In the genomic region with DNA sequence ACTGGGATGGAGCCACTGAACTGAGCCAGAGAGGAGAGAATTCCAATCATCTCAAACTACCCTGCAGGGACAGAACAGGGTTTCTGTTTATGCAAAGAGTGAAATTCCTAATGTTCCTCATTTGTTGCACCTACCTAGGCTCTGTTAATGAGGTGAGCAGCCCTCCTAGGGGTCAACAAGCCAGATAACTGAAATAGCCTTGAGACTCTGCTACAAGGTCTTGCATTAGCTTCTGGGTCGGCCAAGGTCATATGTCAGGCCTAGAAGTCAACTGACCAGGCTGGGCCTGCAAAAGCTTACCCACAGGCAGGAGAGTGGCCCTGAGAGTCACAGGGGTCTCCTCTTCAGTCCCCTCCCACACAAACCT, we compare ENCODE assay signal across 13 mouse cellular contexts.
DNase-seq lines count a peak whose midpoint lies in the region; ATAC-seq lines count a peak whose summit lies in the region.
"Had no signal": no experiment of that assay in that cellular context is flagged by ENCODE, and none has a peak within 500 bp of the region (broad histone marks: within the 10 kb centered on the region; RNA-seq: fewer than 3 reads in every experiment).

No protein-coding gene starts in this region.

- peak overlapping the region; percentile 100 for H3K27ac ChIP-seq in hindbrain, embryonic 15.5 days (replicated peaks)
- peak overlapping the region; percentile 100 for H3K27ac ChIP-seq in neural tube, embryonic 15.5 days (replicated peaks)
- no peak overlapping the region for H3K27ac ChIP-seq in intestine, embryonic 16.5 days (ENCODE audit: low read length)
- H3K27ac ChIP-seq: heart, embryonic 15.5 days had no signal

- no peak overlapping the region for H3K4me3 ChIP-seq in hindbrain, embryonic 15.5 days
- H3K4me3 ChIP-seq in neural tube, embryonic 15.5 days (replicated peaks) = no peak overlapping the region
- no peak overlapping the region for H3K4me3 ChIP-seq in intestine, embryonic 16.5 days (ENCODE audit: low read length)
- H3K4me3 ChIP-seq: heart, embryonic 15.5 days had no signal

- H3K4me1 ChIP-seq in hindbrain, embryonic 15.5 days (replicated peaks) = peaks cover 49% of the 10 kb centered on the region
- H3K4me1 ChIP-seq in neural tube, embryonic 15.5 days = peaks cover 44% of the 10 kb centered on the region
- H3K4me1 ChIP-seq in intestine, embryonic 16.5 days (ENCODE audit: control insufficient read depth, insufficient read depth, low read length) = no peaks in the 10 kb centered on the region

- ATAC-seq in hindbrain, embryonic 15.5 days (ENCODE audit: low FRiP score, low read depth) = 0 out of 2 replicates have a peak, but pooled peaks have one; percentile 9
- ATAC-seq in neural tube, embryonic 15.5 days (ENCODE audit: low FRiP score) = peak; percentile 4; the same call in 1 of the 2 replicates
- ATAC-seq in intestine, embryonic 16.5 days = no peak
- ATAC-seq in monocyte, adult 5-6 weeks (replicated peaks; ENCODE audit: insufficient number of reproducible peaks, low FRiP score, low TSS enrichment, poor library complexity, severe bottlenecking) = no peak
- ATAC-seq: intestine, postnatal 0 days had no signal

- 0 out of 2 replicates have a peak overlapping the region, but pooled peaks have one; percentile 31 for H3K9ac ChIP-seq in hindbrain, embryonic 15.5 days
- peak overlapping the region; percentile 96; the same call in 1 of the 2 replicates for H3K9ac ChIP-seq in neural tube, embryonic 15.5 days (replicated peaks)
- no peak overlapping the region for H3K9ac ChIP-seq in intestine, embryonic 16.5 days (ENCODE audit: low read depth, low read length)
- H3K9ac ChIP-seq: heart, embryonic 15.5 days had no signal

- H3K27me3 ChIP-seq in hindbrain, embryonic 15.5 days = no peaks in the 10 kb centered on the region
- H3K27me3 ChIP-seq in neural tube, embryonic 15.5 days (replicated peaks) = no peaks in the 10 kb centered on the region
- peaks cover 25% of the 10 kb centered on the region for H3K27me3 ChIP-seq in intestine, embryonic 16.5 days (replicated peaks; ENCODE audit: control insufficient read depth, insufficient read depth, low read length)

- WGBS in hindbrain, embryonic 15.5 days = 68% methylated on average over 1 of the region's 1 CpGs
- 45% methylated on average over 1 of the region's 1 CpGs for WGBS in neural tube, embryonic 15.5 days
- 50% methylated on average over 1 of the region's 1 CpGs for WGBS in intestine, embryonic 16.5 days

- H3K9me3 ChIP-seq in hindbrain, embryonic 15.5 days = no peaks in the 10 kb centered on the region
- no peaks in the 10 kb centered on the region for H3K9me3 ChIP-seq in neural tube, embryonic 15.5 days (replicated peaks)
- no peaks in the 10 kb centered on the region for H3K9me3 ChIP-seq in intestine, embryonic 16.5 days (ENCODE audit: control insufficient read depth, low read length)
- H3K9me3 ChIP-seq: heart, embryonic 15.5 days had no signal

- H3K36me3 ChIP-seq in hindbrain, embryonic 15.5 days = no peaks in the 10 kb centered on the region; the same call in 1 of the 2 replicates
- H3K36me3 ChIP-seq in neural tube, embryonic 15.5 days = no peaks in the 10 kb centered on the region
- H3K36me3 ChIP-seq in intestine, embryonic 16.5 days (ENCODE audit: control insufficient read depth, insufficient read depth, low read length) = no peaks in the 10 kb centered on the region
- H3K36me3 ChIP-seq: heart, embryonic 15.5 days had no signal

- peak; percentile 48 to 55 for DNase-seq in cerebellum, postnatal 25 days
- DNase-seq in cerebellum, adult 9-11 months = no peak
- DNase-seq in right cerebral cortex, postnatal 10 days (ENCODE audit: low spot score in 2 of 2) = peak; percentile 65 to 83
- no peak for DNase-seq in right cerebral cortex, postnatal 36 days (ENCODE audit: low spot score in 2 of 2)
- DNase-seq: B cell, adult 2 months; gastrocnemius, postnatal 36 days; liver had no signal

- H3K4me2 ChIP-seq in hindbrain, embryonic 15.5 days = peak overlapping the region; percentile 96
- H3K4me2 ChIP-seq in neural tube, embryonic 15.5 days = peak overlapping the region; percentile 90; the same call in 1 of the 2 replicates
- H3K4me2 ChIP-seq in intestine, embryonic 16.5 days (ENCODE audit: low read depth, low read length) = no peak overlapping the region
- H3K4me2 ChIP-seq: heart, embryonic 15.5 days had no signal

Comparison
In these comparisons a context has a peak if more than half of its experiments do, and no peak if none do; other contexts are left out.
1. DNase-seq: peak in cerebellum, postnatal 25 days (2 of 2) and right cerebral cortex, postnatal 10 days (2 of 2); none in cerebellum, adult 9-11 months (single experiment) and right cerebral cortex, postnatal 36 days (0 of 2).
2. ATAC-seq: peak in hindbrain, embryonic 15.5 days (single experiment) and neural tube, embryonic 15.5 days (single experiment); none in intestine, embryonic 16.5 days (single experiment) and monocyte, adult 5-6 weeks (single experiment).